In the genomic region with DNA sequence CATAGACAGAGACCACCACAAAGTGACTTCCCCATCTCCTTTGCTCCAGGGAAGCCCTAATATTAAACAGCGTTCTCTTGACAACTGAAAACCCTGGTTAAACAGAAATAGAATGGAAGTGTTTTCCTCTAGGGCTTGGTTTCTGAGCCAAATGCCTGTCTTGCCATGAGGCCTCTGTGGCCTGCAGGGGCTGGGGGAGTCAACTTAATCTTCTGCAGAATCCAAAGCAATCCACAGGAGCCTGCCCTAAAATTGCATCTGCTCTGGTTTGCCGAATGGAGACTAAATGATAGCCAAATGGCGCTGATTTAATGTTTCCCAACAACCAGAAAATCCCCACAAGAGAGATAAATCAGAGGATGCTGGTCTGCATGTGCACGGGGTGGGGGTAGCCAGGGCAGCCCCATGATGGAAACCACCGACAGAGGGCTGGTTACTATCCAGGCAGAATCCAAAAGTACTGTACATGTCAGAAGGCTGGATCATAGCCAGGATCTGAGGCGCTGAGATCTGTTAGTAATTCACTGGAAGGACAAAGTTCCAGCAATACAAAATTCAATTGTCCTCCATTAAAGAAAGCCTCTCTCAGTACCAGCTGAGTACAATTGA, we compare ENCODE assay signal across 8 mouse cellular contexts.
DNase-seq lines count a peak whose midpoint lies in the region; ATAC-seq lines count a peak whose summit lies in the region.

No protein-coding gene starts in this region.

- WGBS in embryonic facial prominence, embryonic 11.5 days, result 66% methylated on average over 6 of the region's 6 CpGs
- WGBS in heart, embryonic 15.5 days, result 38% methylated on average over 6 of the region's 6 CpGs

- ATAC-seq in embryonic facial prominence, embryonic 11.5 days (replicated peaks; ENCODE audit: insufficient number of reproducible peaks, low FRiP score, low TSS enrichment, low read depth), result peak; percentile 86
- ATAC-seq in heart, embryonic 15.5 days (replicated peaks; ENCODE audit: insufficient number of reproducible peaks, insufficient read depth, low FRiP score, low read depth), result peak; percentile 51; the same call in 1 of the 2 replicates
- ATAC-seq in megakaryocyte progenitor cell, adult 5-6 weeks (replicated peaks; ENCODE audit: poor library complexity), result no peak

- no peak overlapping the region for H3K4me3 ChIP-seq in embryonic facial prominence, embryonic 11.5 days (ENCODE audit: low read depth, low read length)
- H3K4me3 ChIP-seq in heart, embryonic 15.5 days, result no peak overlapping the region

- no peak overlapping the region for H3K9ac ChIP-seq in embryonic facial prominence, embryonic 11.5 days (replicated peaks; ENCODE audit: low read length)
- H3K9ac ChIP-seq in heart, embryonic 15.5 days, result no peak overlapping the region

- no peaks in the 10 kb centered on the region; the same call in 1 of the 2 replicates for H3K36me3 ChIP-seq in embryonic facial prominence, embryonic 11.5 days (replicated peaks; ENCODE audit: control insufficient read depth, insufficient read depth, low read depth, low read length)
- no peaks in the 10 kb centered on the region for H3K36me3 ChIP-seq in heart, embryonic 15.5 days

- H3K4me2 ChIP-seq in embryonic facial prominence, embryonic 11.5 days (ENCODE audit: low read depth, low read length), result no peak overlapping the region
- no peak overlapping the region for H3K4me2 ChIP-seq in heart, embryonic 15.5 days

- DNase-seq in lung, postnatal 10 days, result peak; percentile 61
- DNase-seq in lung, adult 18-20 months, result no peak
- peak; percentile 57 for DNase-seq in embryonic facial prominence, embryonic 11.5 days (ENCODE audit: low spot score)
- peak; percentile 79 for DNase-seq in kidney, postnatal 10 days
- peak; percentile 25 for DNase-seq in right cerebral cortex, postnatal 4 days
- no peak for DNase-seq in retina, postnatal 1 day

- no peaks in the 10 kb centered on the region; the same call in none of the 2 replicates for H3K4me1 ChIP-seq in embryonic facial prominence, embryonic 11.5 days (ENCODE audit: control insufficient read depth, insufficient read depth, low read length)
- H3K4me1 ChIP-seq in heart, embryonic 15.5 days (replicated peaks), result peaks cover 24% of the 10 kb centered on the region

- H3K27me3 ChIP-seq in embryonic facial prominence, embryonic 11.5 days (ENCODE audit: control insufficient read depth, insufficient read depth, low read length), result no peaks in the 10 kb centered on the region
- H3K27me3 ChIP-seq in heart, embryonic 15.5 days, result no peaks in the 10 kb centered on the region

- H3K27ac ChIP-seq in embryonic facial prominence, embryonic 11.5 days (replicated peaks; ENCODE audit: low read depth, low read length), result no peak overlapping the region; the same call in 1 of the 2 replicates
- H3K27ac ChIP-seq in heart, embryonic 15.5 days, result 0 out of 2 replicates have a peak overlapping the region, but pooled peaks have one; percentile 4

- H3K9me3 ChIP-seq in embryonic facial prominence, embryonic 11.5 days (replicated peaks; ENCODE audit: control insufficient read depth, low read length), result no peaks in the 10 kb centered on the region
- no peaks in the 10 kb centered on the region for H3K9me3 ChIP-seq in heart, embryonic 15.5 days (replicated peaks)

Comparison
In these comparisons a context has a peak if more than half of its experiments do, and no peak if none do; other contexts are left out.
1. DNase-seq: peak in lung, postnatal 10 days (single experiment), embryonic facial prominence, embryonic 11.5 days (single experiment), kidney, postnatal 10 days (single experiment) and right cerebral cortex, postnatal 4 days (single experiment); none in lung, adult 18-20 months (0 of 2) and retina, postnatal 1 day (single experiment).